Mouse (Mus musculus): ENCODE data around the gene Med16.

DNA sequence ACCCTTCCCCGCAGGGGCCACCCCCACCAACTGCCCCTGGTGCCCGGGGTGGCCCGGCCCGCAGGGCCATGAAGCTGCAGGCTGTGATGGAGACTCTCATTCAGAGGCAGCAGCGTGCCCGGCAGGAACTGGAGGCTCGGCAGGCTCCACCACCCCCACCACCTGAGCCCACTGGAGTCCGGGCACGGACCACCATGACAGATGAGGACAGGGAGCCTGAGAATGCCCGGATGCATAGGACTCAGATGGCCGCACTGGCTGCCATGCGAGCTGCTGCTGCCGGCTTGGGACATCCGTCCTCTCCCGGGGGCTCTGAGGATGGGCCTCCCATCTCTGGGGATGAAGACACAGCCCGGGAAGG is 22.1 kb upstream of the Med16 start:
- no peak for TF ChIP-seq CHD2 (IDR thresholded peaks at IDR 0.05; ENCODE audit: low read depth, low read length)
- no peak for TF ChIP-seq ZC3H11A (IDR thresholded peaks at IDR 0.05; ENCODE audit: borderline replicate concordance, low read depth, low read length)
- no peak for TF ChIP-seq MAFK (IDR thresholded peaks at IDR 0.05; ENCODE audit: insufficient read depth, low read depth, low read length)
- TF ChIP-seq HCFC1 (IDR thresholded peaks at IDR 0.05; ENCODE audit: borderline replicate concordance, insufficient read depth, low read length) = no peak
- TF ChIP-seq ZNF384 (IDR thresholded peaks at IDR 0.05; ENCODE audit: low read depth, low read length) = no peak
